Mouse (Mus musculus) intestine, embryonic 14.5 days (tissue): Measurements from ENCODE around the gene Nkain4. TPM values are rescaled to one million over a fixed set of nuclear protein-coding genes. Genes with fewer than 3 reads are reported as not detected.
A peak's percentile ranks its signal among the peaks of the same experiment; 100 is the strongest.

Experiments
- ATAC-seq: fragments of 200-750 bp; cut with Nextera tagmentation; replicated peaks from 2 replicates; pipeline ENCODE4 v1.8.0; 2017; ENCODE audit warnings: low read depth, moderate number of reproducible peaks, moderate TSS enrichment, moderate library complexity; ENCODE audit not compliant: low FRiP score, low TSS enrichment
- DNase-seq: peaks from one replicate; pipeline ENCODE4 v3.0.0-alpha.2; 2018; ENCODE audit warnings: low spot score
- H3K27ac ChIP-seq: fragments of 300-500 bp; sonication (generic); 2 replicates; pipeline ENCODE4 v1.5.1; 2014; ENCODE audit warnings: low read depth, mild to moderate bottlenecking, control low read depth
- H3K27me3 ChIP-seq: fragments of 300-500 bp; sonication (generic); replicated peaks from 2 replicates; pipeline ENCODE4 v1.6.1; 2014; ENCODE audit warnings: low read length, control low read depth; ENCODE audit not compliant: control insufficient read depth, insufficient read depth
- H3K36me3 ChIP-seq: fragments of 300-500 bp; sonication (generic); 2 replicates; pipeline ENCODE4 v1.6.1; 2014; ENCODE audit warnings: low read length, control low read depth; ENCODE audit not compliant: control insufficient read depth, insufficient read depth
- H3K4me1 ChIP-seq: fragments of 300-500 bp; sonication (generic); replicated peaks from 2 replicates; pipeline ENCODE4 v1.6.1; 2014; ENCODE audit warnings: low read length, control low read depth, mixed read lengths; ENCODE audit not compliant: control insufficient read depth, insufficient read depth
- H3K4me2 ChIP-seq: fragments of 300-500 bp; sonication (generic); 2 replicates; pipeline ENCODE4 v1.6.1; 2014; ENCODE audit warnings: low read length
- H3K4me3 ChIP-seq: fragments of 300-500 bp; sonication (generic); 2 replicates; pipeline ENCODE4 v1.5.1; 2014; ENCODE audit warnings: low read depth, low read length, control low read depth, mixed read lengths
- H3K9ac ChIP-seq: fragments of 300-500 bp; sonication (generic); 2 replicates; pipeline ENCODE4 v1.6.1; 2014; ENCODE audit warnings: mild to moderate bottlenecking, low read length
- H3K9me3 ChIP-seq: fragments of 300-500 bp; sonication (generic); 2 replicates; pipeline ENCODE4 v1.6.1; 2016; ENCODE audit warnings: low read length, control low read depth; ENCODE audit not compliant: control insufficient read depth
- WGBS: fragments of 180-500 bp; shearing (Covaris S2); extraction: QIAGEN DNeasy Blood & Tissue Kit; methylation state at CpG from one replicate; pipeline ENCODE4 v1.1.7; 2014; 5-methylcytosine and 5-hydroxymethylcytosine counted together
- polyA plus RNA-seq: library from polyadenylated mRNA; unstranded; fragments of >200 nt; fragmentation: Nextera tagmentation; extraction: Ambion mirVana; gene quantifications from 2 replicates; pipeline ENCODE4 v1.2.1, GENCODE M21; 2014

The Nkain4 gene
- polyA plus RNA-seq, 1 experiment from 2014 or later: 53.3 TPM

GRCm38 (mm10) chr2:180893537-180894028 is 60.9 kb downstream of the Nkain4 start:
- peaks cover 83% of the 10 kb centered on the region for H3K27me3 ChIP-seq
- H3K9me3 ChIP-seq: no peaks in the 10 kb centered on the region
- ATAC-seq (peak; percentile 25; the same call in 1 of the 2 replicates), DNase-seq (peak; percentile 62)
- no peak overlapping the region for H3K27ac ChIP-seq
- peak overlapping the region; percentile 63 for H3K4me2 ChIP-seq
- H3K4me3 ChIP-seq: peak overlapping the region; percentile 42
- peaks cover 16% of the 10 kb centered on the region for H3K4me1 ChIP-seq
- WGBS: under 1% methylated on average over 40 of the region's 50 CpGs
- no peaks in the 10 kb centered on the region for H3K36me3 ChIP-seq
- H3K9ac ChIP-seq: no peak overlapping the region

DNA sequence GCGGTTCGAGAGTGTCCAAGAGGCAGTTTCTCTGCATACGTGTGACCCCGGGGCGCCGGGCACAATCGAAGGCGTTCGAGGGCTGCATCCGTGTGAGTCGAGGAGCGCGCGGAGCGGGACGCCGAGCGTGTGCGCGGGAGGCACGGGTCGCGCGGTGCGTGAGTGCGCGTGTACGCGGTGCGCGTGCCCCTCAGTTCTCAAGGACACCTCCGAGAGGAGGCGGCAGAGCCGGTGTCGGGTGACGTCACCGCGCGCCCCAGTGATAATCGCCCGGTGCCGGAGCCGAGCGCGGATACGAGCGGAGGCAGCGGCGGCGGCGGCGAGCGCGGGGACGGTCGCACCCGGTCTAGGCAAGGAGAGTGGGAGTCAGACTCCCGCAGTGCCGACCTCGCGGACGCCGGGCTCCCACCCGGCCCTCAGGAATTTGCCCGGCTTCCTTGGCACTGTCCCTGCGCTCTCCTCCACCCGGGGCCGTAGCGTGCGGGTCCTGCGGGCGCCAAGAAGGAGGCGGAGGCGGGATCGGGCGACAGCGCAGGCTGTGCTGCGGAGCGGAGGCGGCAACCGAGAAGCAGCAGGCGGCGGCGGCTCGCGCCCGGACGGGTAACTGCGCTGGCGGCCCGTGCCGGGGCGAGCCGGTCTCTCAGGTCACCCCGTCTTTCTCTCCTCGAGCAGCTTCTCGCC is 61.5 kb downstream of the Nkain4 start:
- peaks cover 89% of the 10 kb centered on the region for H3K27me3 ChIP-seq
- H3K4me2 ChIP-seq: peak overlapping the region; percentile 63
- ATAC-seq (no peak; the same call in 1 of the 2 replicates), DNase-seq (peak; percentile 62)
- 0 out of 2 replicates have a peak overlapping the region, but pooled peaks have one; percentile 13 for H3K9ac ChIP-seq
- H3K4me1 ChIP-seq: peaks cover 16% of the 10 kb centered on the region
- H3K4me3 ChIP-seq: peak overlapping the region; percentile 42
- WGBS: under 1% methylated on average over 76 of the region's 97 CpGs
- no peak overlapping the region for H3K27ac ChIP-seq
- H3K36me3 ChIP-seq: no peaks in the 10 kb centered on the region
- no peaks in the 10 kb centered on the region for H3K9me3 ChIP-seq

- Histone ChIP-seq H3K36me3 (no peaks in the 10 kb centered on the region), H3K4me1 (peaks cover 16% of the 10 kb centered on the region), H3K4me3 (no peak overlapping the region), H3K27ac (no peak overlapping the region), H3K27me3 (peaks cover 100% of the 10 kb centered on the region), H3K9me3 (no peaks in the 10 kb centered on the region), H3K9ac (no peak overlapping the region), H3K4me2 (no peak overlapping the region)
- WGBS: 10% methylated on average over 9 of the region's 9 CpGs
- DNase-seq (no peak), ATAC-seq (no peak)
These were observed 62.6 kb downstream of the Nkain4 start for GRCm38 (mm10) chr2:180891835-180892323.

DNA sequence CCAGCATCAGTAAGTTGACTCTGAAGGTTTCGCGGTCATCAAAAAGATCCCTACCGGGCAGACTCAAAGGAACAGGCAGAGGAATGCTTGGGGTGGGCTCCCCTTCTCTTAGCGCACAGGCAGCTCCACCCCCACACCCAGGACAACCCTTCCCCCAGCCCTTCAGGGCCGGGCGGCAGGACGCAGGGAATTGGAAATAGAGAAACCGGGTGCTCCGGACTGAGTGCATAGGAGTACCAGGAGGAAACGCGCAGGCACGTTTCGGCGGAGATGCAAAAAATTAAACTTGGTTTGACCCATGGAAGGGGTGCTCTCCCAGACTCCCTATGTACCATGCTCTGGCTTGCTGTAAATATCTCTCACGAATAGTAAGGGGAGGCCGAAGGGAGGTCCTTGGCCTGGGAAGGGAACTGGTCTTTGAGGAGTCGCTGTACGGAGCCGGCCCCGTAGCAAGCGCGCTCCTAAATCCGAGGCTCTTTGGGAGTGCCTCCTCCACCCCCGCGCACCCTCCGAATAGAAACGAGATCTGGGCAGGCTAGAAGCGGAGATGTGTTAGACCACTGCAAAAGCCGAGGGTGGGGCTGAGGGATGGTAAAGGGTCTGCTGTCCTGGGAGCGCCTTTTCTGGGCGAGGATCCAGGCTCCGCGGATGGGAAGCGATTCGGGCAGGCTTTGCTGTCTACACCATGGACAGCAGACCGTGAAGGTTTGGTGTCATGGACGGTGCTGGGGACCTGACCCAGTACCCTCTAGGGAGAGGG is 63.2 kb downstream of the Nkain4 start:
- under 1% methylated on average over 37 of the region's 37 CpGs for WGBS

DNA sequence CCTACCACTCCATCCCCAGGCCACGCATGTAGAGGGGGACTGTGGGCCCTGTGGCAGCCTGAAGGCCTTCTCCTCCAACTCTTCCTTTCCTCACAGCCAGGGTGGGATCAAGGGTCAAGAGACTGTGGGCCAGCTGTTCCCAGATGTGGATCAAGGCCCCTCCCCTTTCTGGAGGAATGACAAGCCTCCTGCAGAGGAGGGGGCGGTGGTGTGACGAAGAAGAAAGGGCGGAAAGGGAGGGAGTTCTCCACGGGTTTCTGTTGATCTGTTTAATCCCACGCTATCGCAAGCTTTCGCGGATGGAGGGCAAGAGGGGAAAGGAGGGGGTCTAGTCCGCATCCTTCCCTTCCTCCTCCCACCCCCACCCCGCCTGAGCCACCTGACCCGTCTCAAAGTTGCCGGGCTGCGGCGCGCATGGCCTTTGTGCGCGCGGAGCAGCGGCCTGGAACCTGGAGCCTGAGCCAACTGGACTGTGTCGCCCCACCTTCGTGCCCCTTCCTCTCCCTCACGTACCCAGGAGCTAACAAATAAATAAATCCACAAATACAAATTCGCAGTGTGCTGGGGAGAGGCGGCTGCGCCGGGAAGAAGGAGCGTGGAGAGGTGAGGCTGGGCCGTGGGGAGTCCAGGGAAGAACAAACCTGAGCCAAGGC is 64.0 kb downstream of the Nkain4 start:
- no peak overlapping the region; the same call in 1 of the 2 replicates for H3K4me2 ChIP-seq

More for the DNA sequence above, 63.2 kb downstream of the Nkain4 start:
- H3K36me3 ChIP-seq: no peaks in the 10 kb centered on the region
- peaks cover 97% of the 10 kb centered on the region for H3K27me3 ChIP-seq
- no peak for DNase-seq
- H3K4me3 ChIP-seq: no peak overlapping the region
- H3K9me3 ChIP-seq: no peaks in the 10 kb centered on the region
- H3K27ac ChIP-seq: no peak overlapping the region
- no peak for ATAC-seq
- H3K4me2 ChIP-seq: no peak overlapping the region
- no peak overlapping the region for H3K9ac ChIP-seq
- peaks cover 16% of the 10 kb centered on the region for H3K4me1 ChIP-seq

DNA sequence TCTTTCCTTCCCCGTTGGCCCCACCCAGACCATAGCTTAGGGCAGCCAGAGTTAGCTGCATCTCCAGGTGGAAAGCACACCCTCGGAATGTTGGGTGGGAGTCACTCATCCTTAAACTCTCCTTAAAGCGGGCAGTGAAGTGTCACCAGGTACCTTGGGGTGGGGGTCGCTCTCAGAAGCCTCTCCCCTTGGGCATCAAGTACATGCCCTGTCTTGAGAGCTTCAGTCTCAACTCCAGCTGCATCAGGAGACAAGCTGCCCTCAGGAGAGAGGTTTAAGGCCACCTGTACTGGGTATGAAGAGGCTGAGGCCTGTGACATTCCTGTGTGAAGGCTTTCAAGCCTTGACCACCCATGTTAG is 64.6 kb downstream of the Nkain4 start:
- Histone ChIP-seq H3K27ac (no peak overlapping the region), H3K4me3 (no peak overlapping the region), H3K9me3 (no peaks in the 10 kb centered on the region), H3K4me2 (no peak overlapping the region), H3K4me1 (peaks cover 16% of the 10 kb centered on the region), H3K9ac (no peak overlapping the region), H3K27me3 (peaks cover 83% of the 10 kb centered on the region), H3K36me3 (no peaks in the 10 kb centered on the region)
- DNase-seq (no peak), ATAC-seq (no peak)
- WGBS: 16% methylated on average over 4 of the region's 4 CpGs

More for the DNA sequence above, 64.0 kb downstream of the Nkain4 start:
- H3K9me3 ChIP-seq: no peaks in the 10 kb centered on the region
- no peak overlapping the region for H3K4me3 ChIP-seq
- ATAC-seq: no peak
- H3K36me3 ChIP-seq: no peaks in the 10 kb centered on the region
- peaks cover 16% of the 10 kb centered on the region for H3K4me1 ChIP-seq
- DNase-seq: no peak
- H3K9ac ChIP-seq: no peak overlapping the region
- WGBS: 1% methylated on average over 28 of the region's 29 CpGs
- H3K27ac ChIP-seq: no peak overlapping the region
- H3K27me3 ChIP-seq: peaks cover 90% of the 10 kb centered on the region

- no peak overlapping the region for H3K9ac ChIP-seq
- no peak for DNase-seq
- H3K4me2 ChIP-seq: no peak overlapping the region
- H3K4me3 ChIP-seq: no peak overlapping the region
- no peak for ATAC-seq
- H3K36me3 ChIP-seq: no peaks in the 10 kb centered on the region
- no peak overlapping the region for H3K27ac ChIP-seq
- H3K27me3 ChIP-seq: peaks cover 78% of the 10 kb centered on the region
- peaks cover 14% of the 10 kb centered on the region for H3K4me1 ChIP-seq
- WGBS: 12% methylated on average over 19 of the region's 19 CpGs
- H3K9me3 ChIP-seq: no peaks in the 10 kb centered on the region
These were observed 65.1 kb downstream of the Nkain4 start for GRCm38 (mm10) chr2:180889271-180889920.

GRCm38 (mm10) chr2:180885270-180885669 is 69.2 kb downstream of the Nkain4 start:
- H3K27ac ChIP-seq: no peak overlapping the region

More at GRCm38 (mm10) chr2:180885270-180885669, 69.2 kb downstream of the Nkain4 start:
- Histone ChIP-seq H3K9ac (no peak overlapping the region), H3K4me3 (no peak overlapping the region), H3K36me3 (no peaks in the 10 kb centered on the region), H3K27me3 (peaks cover 37% of the 10 kb centered on the region), H3K4me1 (no peaks in the 10 kb centered on the region), H3K9me3 (no peaks in the 10 kb centered on the region), H3K4me2 (no peak overlapping the region)
- WGBS: 52% methylated on average over 5 of the region's 5 CpGs
- ATAC-seq (no peak), DNase-seq (no peak)
